Mouse (Mus musculus) heart, postnatal 4 days (tissue): ENCODE results near the gene Ptgfrn. TPM values are rescaled to one million over a fixed set of nuclear protein-coding genes. Genes with fewer than 3 reads are reported as not detected.
A peak's percentile ranks its signal among the peaks of the same experiment; 100 is the strongest.

ENCODE experiments used
- DNase-seq: peaks from one replicate; pipeline ENCODE4 v3.0.0; 2021
- total RNA-seq, 2 experiments: library from RNA; stranded (reverse); gene quantifications; 2 replicates each; pipeline ENCODE4 v1.2.3; 2021

Ptgfrn gene
- total RNA-seq, 2 experiments from 2014 or later: 87.6 to 89.2 TPM

GRCm38 (mm10) chr3:101078344-101078743 is 31.7 kb downstream of the Ptgfrn start:
- DNase-seq: peak; percentile 82

GRCm38 (mm10) chr3:101077710-101078100 is 32.4 kb downstream of the Ptgfrn start:
- DNase-seq: no peak

- peak; percentile 59 for DNase-seq
Measured at GRCm38 (mm10) chr3:101076966-101077709, 32.9 kb downstream of the Ptgfrn start.

DNA sequence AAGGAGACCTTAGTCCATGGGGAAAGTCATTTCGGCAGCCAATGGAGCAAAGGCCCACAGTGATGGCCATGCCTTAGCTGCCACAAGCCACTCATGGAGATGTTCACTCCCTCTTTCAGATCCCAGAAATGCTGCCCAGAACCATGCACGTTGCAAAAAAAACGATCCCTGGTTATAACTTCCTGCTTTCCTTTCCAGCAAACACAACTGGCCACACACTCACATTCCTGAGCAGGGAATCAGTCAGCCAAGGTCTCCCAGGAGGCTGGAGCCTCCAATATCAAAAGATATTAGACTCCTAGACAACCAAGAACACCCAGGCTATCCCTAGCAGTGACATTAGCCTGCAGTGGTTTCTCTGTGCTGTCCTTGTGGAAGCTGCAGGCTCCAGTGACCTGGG is 34.2 kb downstream of the Ptgfrn start:
- DNase-seq: no peak

GRCm38 (mm10) chr3:101073384-101073783 is 36.7 kb downstream of the Ptgfrn start:
- no peak for DNase-seq

- no peak for DNase-seq
Measured at GRCm38 (mm10) chr3:101072506-101073215, 37.4 kb downstream of the Ptgfrn start.

DNA sequence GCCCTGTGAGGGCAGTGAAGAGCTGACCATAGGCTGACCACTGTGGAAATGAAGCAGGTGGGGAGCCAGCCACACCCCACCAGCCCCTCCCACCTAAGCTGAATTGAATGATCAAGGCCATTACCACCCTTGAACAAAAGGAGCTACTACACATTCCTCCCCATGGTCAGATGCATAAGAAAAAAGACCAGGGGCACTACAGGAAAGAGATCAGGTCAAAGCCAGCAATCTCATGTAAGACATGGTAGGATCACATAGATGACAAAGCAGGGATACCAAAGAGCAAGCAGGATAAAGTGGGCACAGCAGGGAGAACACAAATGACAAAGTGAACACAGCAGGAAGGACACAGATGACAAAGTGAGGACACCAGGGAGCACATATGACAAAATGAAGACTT is 38.5 kb downstream of the Ptgfrn start:
- no peak for DNase-seq

DNA sequence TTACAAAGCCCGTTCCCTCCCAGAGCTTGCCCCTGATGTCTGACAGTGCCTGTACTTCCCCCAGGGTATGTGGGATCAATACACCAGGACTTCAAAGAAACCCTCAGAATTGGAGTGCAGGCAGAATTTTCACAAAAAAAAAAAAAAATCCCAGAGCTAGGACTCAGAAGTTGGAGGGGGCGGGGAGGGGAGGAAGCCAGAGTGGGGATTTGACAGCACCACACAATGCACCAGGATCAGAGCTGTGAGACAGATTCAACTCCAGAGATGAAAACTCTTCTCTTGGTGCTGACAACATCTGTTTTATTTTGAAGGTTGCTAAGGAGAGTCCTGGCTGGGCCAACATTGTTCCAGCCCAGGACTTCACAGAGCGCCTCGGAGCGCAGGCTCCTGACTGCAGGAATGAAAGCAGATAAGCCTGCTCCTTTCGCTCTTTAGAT is 39.3 kb downstream of the Ptgfrn start:
- peak; percentile 72 for DNase-seq

DNA sequence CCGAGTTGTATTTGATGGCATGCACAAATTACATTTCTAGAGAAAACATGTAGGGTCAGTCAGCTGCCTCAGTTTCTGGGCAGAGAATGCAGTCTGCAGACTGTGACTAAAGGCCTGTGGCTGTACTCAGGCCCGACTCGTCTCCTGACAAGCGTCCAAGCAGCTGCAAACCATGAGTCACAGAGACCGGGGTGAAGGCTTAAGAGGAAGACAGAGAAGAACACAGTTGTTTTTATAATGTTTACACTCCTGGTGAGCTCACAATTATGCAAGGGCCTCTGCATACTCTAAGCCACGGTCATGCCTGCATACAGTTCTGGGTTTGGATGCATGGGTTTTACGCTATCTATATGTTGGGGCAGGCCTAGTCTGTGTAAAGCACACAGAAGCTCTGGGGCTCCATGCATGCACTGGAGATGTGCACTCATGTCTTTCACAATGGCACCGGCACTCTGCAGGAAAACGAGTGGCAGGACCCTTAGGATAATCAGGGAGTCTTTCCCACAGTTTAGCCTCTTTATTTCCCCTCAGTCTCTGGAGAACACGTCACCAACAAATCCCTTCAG is 39.8 kb downstream of the Ptgfrn start:
- peak; percentile 69 for DNase-seq

- DNase-seq: no peak
Measured at GRCm38 (mm10) chr3:101068701-101069100, 41.4 kb downstream of the Ptgfrn start.

- no peak for DNase-seq
Measured at GRCm38 (mm10) chr3:101066175-101066574, 43.9 kb downstream of the Ptgfrn start.

GRCm38 (mm10) chr3:101061865-101062585 is 48.1 kb downstream of the Ptgfrn start:
- no peak for DNase-seq

GRCm38 (mm10) chr3:101059214-101059613 is 50.9 kb downstream of the Ptgfrn start:
- no peak for DNase-seq

GRCm38 (mm10) chr3:101058203-101058602 is 51.9 kb downstream of the Ptgfrn start:
- DNase-seq: no peak

DNA sequence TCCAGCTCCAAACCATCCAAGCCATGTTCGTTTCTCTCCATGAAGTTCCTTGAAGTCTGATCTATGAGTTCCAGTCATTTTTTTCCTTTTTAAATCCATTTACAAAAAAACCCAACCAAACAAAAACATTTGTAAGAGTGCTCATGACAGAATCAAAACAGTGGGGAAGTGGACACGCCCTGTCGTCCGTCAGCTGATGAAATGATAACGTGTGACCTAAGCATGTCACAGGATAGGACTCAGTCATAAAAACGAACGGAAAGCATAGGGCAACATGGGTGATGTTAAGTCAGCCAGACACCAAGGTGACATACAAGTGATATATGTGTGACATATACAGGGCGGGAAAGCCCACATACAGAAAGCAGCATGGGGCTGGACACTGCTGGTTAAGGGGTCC is 54.9 kb downstream of the Ptgfrn start:
- DNase-seq: no peak

GRCm38 (mm10) chr3:101051601-101052000 is 58.5 kb downstream of the Ptgfrn start:
- no peak for DNase-seq

DNA sequence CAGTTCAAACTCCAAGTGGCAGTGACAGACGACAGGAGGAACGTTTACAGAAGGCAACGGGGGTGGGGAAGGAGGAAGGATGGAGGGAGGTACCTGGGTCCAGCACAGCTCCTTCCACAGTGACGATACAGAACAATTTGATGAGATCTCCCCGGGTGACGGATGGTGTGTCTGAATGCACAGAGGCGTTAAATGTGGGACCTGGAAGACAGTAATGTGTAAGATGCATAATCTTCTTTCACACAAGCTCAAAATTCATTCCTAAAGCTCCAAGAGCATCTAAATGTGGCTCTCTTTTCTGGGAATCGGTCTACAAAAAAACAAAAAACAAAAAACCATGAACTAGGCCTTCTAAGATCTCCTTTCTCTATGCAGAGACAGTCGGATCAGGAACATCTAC is 60.1 kb downstream of the Ptgfrn start:
- no peak for DNase-seq

DNA sequence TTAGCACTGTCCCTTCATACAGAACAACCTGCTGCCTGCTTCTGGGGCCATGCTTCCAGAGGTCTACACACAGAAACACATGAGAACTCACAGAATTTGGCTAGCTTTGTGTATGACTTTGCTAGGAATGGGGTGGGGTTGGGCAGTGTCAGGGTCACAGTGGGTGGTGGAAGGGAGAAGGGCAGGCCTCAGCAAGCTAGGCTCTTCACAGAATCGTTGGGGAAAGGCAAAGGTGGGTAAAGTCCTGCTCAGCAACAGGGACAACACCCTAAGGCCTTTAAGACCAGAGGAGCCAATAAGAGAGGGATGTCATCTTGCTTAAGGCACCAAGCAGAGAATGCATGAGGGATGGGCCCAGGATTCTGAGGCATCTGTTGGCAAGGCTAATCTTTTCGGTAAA is 61.3 kb downstream of the Ptgfrn start:
- DNase-seq: no peak

- DNase-seq: peak; percentile 78
Measured at GRCm38 (mm10) chr3:101047586-101048275, 62.3 kb downstream of the Ptgfrn start.

DNA sequence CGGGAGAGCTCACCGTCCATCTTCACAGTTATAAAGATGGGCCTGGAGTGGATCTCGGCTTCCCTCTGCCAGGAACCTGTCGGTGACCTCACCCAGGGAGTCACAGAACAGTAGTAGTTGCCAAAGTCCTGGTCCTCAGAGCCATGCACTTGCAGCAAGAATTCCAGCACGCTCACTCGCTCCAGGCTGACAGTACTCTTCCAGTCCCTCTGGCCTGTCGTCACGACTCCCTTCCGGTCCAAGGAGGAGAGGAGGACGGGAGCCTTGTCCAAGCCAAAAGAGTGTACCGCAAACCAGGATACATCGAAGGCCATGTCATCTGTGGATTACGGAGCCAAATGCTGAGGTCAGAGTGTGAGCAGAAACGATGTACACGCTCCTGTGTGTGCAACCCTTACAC is 64.6 kb downstream of the Ptgfrn start:
- DNase-seq: peak; percentile 80

- no peak for DNase-seq
Measured at GRCm38 (mm10) chr3:101044686-101045085, 65.4 kb downstream of the Ptgfrn start.

DNA sequence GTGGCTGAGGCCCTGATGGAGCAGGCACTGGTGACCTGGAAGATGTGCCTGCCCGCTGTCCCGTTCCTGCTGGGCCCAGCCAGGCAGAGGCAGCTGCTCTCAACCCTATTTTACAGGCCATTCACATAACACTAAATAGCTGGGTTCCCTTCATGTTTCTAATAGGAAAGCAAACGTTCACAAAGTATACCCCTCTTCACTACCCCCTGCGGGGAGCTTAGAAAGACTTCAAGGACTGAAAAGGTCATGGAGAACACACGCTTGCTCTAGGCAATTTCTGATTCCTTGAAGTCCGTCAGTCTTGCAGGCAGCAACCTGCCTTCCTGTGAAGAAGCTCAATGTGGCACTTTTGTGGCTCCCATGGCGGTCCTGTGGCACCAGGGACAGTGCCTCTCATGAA is 68.1 kb downstream of the Ptgfrn start:
- DNase-seq: no peak
